Mouse (Mus musculus) liver, embryonic 13.5 days (tissue): Measurements from ENCODE around the gene Asah2. TPM values are rescaled to one million over a fixed set of nuclear protein-coding genes. Genes with fewer than 3 reads are reported as not detected.

Experiments
- polyA plus RNA-seq: library from polyadenylated mRNA; unstranded; fragments of >200 nt; fragmentation: Nextera tagmentation; extraction: Ambion mirVana; gene quantifications from 2 replicates; pipeline ENCODE4 v1.2.1, GENCODE M21; 2015

The Asah2 gene
- polyA plus RNA-seq, 1 experiment from 2014 or later: 0.23 TPM

Other genes with a start within 250 kb of the Asah2 start
- gene A1cf, start 239.4 kb downstream of the Asah2 start, polyA plus RNA-seq: 5.8 and 7.1 TPM in 2 replicates